Mouse (Mus musculus) left cerebral cortex, adult 8-10 months (tissue): Measurements from ENCODE around the gene Gsg1l. TPM values are rescaled to one million over a fixed set of nuclear protein-coding genes. Genes with fewer than 3 reads are reported as not detected.
A peak's percentile ranks its signal among the peaks of the same experiment; 100 is the strongest.

ENCODE experiments used
- DNase-seq, 2 experiments: peaks; one replicate each; pipeline ENCODE4 v3.0.0; 2022; ENCODE audit warnings: low spot score in 2 of 2
- total RNA-seq, 4 experiments: library from RNA; stranded (reverse); gene quantifications; 2 replicates each; pipeline ENCODE4 v1.2.4; 2022

The Gsg1l gene
- total RNA-seq, 4 experiments from 2014 or later = 68.2 to 76.7 (median 73.7) TPM

DNA sequence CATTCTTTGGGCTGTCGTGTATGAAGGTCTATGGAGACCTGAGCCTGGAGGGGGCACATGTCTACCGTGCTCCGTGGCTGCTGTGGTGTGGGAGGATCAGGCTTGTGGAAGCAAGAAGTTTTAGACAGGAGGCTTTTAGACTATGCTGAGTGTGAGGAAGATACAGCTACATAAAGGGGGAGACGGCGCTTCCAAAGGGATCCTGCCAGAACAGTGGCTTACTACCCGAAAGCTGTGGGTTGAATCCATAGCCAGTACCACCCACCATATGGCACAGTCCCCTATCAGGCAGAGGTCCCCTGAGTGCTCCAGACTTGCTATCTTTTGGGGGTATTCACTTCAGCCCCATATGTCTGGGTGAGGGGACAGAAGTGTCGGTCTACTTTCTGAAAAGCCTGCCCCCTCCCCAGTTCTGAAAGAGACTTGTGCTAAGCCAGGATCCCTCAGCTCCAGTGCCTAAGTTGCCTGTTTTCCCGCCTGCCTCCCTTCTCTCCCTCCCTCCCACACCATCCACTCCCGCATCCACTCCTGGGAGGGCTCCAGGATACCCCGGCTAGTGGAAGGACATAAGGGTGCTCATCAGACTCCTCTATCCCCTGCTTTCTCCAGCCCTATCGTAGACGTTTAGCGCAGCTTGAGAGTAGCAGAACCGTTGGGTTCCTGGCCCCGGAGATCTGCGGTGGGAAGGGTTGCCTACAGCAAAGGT lies 1.1 kb downstream of the Gsg1l start:
- peak; percentile 25 to 41 for DNase-seq

DNA sequence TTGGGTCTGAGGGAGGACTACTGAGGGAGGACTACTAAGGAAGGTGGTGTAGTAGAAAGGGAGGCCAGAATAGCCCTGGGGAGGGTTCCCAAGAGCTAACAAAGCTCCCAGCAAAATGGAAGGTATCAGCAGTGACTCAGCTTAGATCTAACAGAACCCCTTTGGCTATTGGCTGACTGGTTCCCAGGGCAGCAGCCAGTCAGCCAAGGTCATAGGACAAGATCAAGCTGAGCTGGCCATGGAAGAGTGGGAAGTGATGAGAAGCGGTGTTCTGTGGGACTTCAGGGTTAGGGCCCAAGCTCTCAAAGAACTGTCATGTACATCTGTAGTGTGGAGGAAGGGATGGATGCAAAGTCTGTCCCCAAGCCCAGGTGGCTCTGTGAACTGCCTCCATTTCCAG lies 5.3 kb downstream of the Gsg1l start:
- no peak for DNase-seq

DNA sequence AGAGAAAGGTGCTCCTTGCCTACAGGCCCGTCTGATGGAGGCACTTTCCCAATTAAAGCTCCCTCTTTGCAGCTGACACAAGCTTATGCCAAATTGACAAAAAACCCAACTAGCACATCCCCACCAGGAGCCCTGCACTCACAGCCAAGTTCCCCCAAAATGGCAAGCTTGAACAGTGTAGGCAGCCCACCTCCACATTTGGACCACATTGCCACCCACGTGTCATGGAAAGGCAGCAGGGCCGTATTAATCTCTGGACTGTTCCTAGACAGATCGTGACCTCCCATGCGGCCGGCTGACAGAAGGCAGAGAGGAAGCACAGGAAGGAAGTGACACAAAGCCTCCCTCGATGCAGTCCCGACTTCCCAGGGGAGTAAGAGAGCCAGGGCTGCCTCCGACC lies 7.2 kb downstream of the Gsg1l start:
- DNase-seq = no peak

DNA sequence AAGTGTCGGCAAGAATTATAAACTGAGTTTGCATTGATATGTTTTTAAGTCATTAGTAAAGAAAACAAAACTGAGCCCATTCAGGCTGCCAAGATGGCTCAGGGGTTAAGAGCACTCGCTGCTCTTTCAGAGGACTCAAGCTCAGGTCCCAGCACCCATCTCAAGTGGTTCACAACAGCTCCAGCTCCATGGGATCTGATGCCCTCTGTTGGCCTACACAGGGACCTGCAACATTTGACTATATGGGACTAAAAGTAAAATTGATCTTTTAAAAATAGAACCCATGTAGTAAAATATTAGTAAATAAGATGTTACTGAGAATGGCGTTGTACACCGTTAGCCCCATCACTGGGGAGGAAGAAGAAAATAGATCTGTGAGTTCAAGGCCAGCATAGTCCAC lies 11.9 kb downstream of the Gsg1l start:
- DNase-seq = no peak

DNA sequence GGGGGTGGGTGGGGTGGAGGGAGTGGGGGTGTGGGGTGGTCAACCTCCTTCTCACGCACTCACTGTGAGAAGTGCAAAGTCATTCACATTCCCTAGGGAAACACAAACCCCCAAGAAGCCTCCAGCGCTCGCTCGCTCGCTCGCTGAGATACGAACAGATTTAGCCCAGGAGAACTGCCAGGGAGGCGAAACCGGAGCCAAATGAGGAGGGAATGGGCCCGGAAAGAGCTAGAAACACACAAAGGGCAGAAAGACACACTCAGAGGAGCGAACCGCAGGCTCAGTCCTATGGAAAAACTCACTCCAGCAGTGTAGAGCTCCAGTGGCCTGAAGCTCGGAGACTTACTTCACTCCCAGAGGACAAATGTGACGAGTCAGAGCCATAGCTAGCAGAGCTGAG lies 15.4 kb downstream of the Gsg1l start:
- no peak for DNase-seq

DNA sequence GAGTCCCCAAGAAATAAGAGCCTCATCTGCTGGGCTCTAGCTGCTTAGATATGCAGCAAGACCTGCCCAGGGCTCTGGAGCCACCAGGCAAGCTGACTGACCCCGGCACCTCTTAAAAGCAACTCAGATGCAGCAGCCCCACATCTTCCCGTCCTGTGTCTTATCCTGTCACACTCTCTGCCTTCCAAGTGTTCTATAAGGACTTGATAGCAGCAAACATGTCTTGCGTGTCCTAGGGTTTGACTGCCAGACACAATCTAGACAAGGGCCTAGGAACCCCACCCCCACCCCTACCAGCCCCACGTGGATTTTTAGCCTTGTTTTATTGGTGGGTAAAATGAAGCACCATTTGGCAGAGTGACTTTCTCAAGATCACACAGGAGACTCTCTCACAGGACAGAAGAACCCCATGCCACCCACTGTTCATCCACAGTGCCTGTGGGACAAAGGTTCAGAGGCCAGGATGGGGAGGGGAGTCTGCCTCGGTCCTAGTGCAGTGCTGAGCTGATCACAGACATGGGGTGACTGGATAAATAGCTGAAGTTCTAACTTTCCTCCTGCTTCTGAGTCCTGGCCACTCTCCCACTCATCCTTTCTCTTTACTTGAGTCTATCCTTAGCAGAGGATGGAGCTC lies 16.9 kb downstream of the Gsg1l start:
- no peak for DNase-seq

DNA sequence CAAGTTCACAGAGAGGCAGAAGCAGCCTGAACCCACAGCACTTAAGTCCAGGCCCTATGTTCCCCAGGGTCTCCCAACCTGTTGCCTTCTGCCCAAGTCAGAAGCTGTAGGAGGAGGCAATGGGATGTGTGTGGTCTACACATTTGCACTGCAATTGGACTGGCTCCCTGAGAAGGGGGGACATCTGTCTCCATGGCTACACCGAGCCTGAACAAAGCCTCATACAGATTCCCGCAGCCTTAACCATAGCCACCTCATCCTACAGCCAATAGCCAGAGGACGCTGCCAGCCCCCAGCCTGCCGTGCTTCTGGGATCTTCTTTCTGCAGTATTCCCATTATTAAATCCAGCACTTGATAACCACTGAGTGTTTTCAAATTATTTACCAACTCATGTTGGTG lies 20.0 kb downstream of the Gsg1l start:
- DNase-seq = no peak

DNA sequence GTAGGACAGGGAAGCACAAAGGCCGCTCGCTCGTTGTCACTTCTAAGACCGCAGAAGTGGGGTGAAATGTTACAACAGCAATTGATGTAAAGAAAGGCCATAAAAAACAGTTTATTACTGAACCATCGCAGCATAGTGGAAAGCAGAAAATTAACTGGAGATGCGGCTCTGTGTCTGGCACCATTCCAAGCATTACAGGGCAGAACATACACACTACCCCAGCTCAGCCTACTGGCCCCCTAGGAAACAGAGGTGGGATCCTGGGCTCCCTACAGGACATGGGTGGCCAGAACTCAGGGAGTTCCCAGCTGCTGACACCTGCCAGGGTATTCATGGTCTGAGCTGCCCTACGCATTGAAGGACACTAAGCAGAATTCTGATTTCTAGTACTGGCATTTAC lies 23.3 kb downstream of the Gsg1l start:
- no peak for DNase-seq

DNA sequence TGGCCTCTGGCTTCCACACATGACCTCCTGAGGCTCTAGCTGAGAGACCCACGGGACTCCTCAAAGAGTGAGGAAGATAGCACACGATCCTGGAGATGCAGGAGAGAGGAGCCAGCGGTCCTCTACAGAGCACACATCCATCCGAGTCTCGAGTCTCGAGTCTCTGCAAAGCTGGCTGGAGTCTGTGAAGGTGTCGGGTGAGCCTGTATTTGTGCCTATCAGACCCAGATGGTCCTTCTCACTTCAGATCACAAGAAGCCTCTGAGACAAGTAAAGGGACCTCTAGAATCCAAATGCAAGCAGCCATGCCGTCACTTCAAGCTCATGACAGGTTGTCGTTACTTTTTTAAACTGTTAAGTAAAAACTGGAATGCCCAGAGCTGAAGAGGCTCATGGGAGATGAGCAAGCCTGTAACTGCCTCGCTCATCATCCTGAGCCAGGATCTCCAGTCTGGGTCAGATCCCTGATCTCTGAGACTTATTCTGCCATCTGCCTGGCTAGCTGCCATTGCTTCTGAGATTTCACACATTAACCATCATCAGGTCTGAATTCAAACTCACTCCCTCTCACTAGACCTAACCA lies 24.8 kb downstream of the Gsg1l start:
- no peak for DNase-seq

DNA sequence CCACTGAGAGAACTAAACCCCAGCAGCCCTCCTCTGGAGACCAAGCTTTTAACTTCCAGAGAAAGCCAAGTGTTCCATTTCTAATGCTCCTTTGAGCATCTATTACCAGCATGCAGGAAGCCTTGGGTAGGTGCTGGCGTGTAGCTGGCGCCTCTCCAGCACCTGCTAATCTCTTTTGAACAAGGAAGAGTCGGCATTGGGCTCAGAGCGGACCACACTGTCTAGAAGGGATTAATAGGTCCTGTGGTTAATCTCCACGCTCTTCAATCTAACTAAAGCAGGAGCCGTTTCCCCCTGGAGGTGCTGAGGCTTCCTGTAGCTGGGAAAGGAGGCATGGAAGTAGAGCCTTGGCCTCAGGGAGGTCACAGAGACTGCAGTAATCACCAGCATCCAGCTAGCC lies 27.6 kb downstream of the Gsg1l start:
- DNase-seq = no peak

DNA sequence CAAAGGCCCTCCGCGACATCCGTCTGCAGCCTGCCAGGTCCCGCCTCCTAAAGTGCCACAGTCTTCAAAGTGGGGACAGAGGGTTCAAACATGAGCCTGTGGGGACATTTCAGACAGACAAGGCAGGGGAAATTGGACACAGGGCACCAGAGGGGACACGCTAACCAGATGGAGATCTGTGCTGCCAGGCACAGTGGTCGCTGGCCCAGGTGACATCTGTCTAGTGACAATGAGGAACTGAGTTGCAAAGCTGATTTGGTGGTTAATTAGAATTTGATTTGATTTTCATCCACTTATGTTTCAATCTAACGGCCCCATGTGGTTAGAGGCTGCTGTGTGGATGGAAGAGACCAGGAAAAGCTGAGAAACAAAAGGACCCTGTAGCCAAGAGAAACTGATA lies 28.6 kb downstream of the Gsg1l start:
- no peak for DNase-seq

DNA sequence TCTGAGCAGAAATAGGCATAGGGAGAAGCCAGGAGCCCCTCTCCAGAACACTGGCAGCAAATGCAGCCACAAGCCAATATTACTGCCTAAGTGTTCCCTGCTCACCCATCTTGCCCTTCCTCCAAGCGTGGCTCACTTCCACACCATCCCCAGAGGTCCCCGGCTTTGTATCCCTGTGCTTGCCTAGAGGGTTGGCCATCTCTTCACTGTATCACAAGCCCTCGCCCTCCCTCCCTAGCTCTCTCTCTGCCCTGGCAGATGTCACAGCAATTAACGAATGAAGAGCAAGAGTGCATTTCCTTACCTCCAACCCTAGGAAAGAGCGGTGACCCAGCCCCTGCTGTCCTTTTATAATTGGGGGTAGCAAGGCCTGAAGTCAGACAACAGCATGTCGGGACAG lies 30.3 kb downstream of the Gsg1l start:
- no peak for DNase-seq

DNA sequence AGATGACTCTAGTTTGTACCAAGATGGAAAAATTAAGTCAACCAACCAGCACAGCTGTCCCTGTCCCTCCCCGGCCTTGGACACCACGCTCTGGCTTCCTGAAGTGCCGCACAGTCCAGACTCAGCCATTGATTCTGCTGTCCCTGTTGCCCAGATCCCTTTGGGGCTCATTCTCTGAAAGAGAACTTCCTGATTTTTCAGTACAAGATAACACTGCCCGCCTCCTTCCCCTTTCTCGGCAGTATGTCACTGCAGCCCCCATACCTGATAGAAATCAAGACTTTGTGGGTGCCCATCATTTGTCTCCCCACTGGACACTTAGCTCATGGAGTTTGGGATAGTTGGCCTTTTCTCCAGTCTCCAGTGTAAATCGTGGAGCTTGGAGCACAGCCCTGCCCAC lies 37.1 kb downstream of the Gsg1l start:
- no peak for DNase-seq

DNA sequence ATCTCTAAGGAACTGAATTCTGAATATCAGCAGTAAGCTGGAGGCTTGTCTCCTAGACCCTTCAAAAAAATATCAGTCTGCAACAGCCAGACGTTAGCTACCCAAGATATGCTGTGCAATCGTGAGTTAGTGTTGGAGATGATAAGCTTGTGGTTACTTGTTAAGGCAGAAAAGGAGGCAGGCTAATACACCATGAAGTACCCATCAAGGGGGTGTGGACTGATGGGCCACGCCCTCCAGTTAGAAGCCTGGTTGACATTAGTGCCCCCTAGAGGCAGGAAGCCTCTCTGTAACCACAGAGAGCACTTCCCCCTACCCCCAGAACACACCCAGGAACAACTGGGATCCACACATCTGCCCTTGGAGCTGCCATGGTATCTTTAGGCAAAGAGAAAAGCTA lies 39.9 kb downstream of the Gsg1l start:
- DNase-seq = no peak

DNA sequence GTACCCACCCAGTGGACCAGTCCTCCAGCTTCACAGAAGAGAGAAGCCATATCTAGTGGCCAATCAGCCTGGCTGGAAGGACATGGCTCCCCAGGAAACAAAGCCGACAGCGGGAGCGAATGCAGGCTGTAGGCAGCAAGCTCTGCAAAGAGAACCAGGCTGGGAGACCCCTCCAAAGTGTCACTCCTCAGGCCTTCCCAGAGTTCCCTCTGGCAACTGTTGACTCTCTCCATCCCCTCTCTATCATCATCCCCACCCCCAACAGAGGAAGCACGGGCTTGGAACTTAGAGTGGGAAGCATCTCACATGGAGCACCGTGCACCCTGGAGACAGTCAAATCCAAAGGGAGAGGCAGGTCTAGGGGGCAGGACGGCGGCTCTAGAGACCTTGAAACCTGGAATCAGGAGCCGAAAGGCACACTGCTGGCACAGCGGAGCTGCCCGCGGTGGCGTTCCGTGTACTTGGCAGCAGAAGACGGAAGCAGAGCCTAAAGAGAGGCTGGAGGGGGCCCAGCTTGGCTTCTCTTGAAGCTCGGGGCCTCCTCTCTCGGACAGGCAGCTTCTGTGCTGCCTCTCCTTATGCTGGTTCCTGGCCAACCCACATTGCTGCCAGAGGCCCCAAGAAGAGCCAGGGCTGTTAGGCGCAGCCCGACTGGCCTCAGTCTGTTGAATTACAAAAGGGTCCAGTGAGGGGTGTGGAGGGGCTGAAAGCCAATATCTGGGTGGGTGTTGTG lies 41.3 kb downstream of the Gsg1l start:
- peak in 1 of 2 experiments; percentile 77 for DNase-seq

DNA sequence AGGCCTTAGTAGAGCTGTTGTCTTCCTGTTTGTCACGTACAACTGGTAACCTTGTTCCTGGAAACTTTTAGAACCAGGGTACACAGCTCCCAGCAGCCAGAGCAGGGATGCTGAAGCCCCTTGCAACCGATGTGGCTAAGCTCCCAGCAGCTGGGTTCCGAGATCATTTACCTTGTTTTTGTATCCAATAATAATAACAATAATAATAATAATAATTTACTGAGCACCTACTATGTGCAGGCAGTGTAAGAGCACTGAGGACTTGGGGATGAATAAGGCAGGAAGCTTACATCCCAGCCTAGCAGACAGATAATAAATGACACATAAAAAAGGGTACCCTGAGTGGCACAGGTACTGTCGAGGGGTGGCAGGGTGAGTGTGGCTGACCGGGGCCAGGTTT lies 42.4 kb downstream of the Gsg1l start:
- no peak for DNase-seq

DNA sequence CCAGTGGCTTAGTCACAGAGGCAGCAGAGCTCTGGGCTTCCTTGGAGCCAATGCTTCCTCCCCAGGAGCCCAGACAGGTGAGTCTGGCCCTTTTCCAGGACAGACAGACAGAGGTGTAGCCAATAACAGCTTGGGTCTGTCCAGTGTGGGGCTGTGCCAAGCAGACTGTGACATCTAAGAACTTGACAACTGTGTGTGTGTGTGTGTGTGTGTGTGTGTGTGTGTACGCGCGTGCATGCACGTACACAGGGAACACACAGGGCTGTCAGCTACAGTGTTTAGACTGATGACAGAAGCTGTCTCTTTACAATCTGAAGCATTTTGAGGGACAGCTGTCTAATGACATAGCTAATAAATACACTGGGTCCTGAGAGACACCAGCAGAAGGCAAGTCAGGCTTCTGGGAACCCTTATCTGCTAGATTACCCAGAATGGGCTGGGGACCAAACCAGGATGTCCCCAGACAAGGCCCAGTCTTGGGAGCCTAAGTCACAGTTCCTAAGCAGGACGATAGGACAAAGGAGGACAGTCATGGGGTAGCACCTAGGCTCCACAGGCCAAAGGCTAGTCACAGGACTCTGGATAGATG lies 42.9 kb downstream of the Gsg1l start:
- DNase-seq = no peak

DNA sequence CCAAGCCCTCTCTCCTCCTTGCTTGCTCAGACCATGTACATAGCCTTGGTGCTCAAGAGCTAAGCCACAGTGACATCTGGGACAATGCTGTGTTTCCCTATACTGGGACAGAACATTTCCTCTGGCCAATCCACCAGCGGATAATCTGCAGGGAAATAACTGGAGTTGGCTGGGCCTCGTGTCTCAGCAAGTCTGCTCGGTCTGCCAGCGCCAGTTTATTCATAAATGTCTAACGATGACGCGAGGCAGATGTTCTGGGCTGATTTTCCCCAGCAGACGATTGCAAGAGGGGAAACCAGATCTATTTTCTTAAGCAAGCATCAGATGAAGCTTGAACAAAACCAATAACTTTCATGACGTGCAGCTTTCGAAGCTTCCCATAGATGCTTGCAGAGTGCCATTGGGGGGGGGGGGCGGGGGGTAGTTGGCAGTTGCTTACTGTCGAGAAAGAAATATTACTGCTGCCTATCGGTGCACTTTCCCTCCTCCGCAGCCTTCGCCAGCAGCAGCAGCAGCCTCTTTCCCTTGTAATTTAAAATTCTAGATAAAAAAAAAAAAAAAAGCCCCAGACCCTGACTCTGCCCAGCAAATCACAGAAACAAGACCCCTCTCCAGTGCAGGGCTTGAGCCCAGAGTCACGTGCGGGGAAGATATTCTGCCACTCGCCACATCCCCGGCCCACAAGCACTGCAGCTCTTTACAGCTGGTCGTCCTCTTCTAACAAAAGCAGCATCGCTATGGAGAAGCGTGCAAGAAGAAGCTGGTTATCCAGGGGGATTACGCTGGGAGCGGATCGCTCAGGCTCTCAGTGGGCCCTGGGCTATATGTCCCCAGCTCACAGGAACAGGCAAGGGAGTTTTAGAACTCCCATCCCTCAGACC lies 43.6 kb downstream of the Gsg1l start:
- DNase-seq = no peak

DNA sequence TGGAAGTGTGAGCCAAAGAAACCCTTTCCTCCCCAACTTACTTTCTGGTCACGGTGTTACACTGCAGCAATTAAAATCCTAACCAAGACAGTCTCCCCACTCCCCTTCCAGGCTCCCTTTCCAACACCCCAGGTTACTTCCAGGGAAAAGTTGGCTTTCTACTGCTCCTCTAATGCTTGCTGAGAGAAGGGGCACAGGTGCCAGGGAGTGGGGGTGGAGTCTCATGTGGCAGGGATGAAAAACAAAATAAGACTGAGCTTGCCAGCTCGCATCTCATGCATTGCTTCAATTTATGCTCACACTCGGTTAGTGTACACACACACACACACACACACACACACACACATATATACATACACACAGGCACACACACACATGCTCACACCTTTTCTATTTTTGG lies 46.9 kb downstream of the Gsg1l start:
- no peak for DNase-seq

DNA sequence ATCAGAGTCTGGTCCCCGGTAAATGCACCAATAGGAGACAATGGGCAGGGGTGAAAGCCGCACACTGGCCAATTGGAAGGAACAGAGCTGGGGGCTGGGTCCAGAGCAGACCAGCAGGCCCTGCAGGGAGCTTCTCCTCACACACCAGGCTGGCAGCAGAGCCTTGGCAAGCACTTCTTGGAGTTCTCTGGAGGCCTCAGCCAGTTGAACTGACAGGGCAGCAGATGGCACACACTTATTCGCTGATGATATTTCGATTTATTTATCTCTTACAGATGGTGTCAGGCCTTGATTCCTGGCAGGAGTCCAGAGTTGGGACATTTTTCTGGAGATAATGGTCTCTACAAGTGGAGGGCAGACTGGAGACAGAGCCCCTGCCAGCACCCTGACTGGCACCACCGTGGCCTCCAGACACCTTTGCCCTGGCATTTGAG lies 49.4 kb downstream of the Gsg1l start:
- no peak for DNase-seq

DNA sequence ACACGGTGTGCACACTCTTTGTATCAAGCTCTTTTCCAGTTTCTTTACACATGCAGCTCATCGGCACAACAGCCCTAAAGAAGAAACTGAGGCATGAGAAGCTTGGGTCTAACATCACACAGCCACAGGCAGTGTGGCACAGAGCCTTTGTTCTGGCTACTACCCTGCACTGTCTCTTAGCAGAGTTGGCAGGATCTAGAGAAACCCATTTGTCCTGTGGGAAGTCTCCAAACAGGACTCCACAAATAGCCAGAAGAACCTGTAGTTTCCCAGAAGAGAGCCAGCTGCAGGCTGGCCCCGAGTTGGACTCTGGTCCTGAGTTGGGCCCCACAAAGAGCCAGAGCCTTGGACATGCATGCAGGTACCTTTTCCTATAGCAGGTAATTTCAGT lies 49.9 kb downstream of the Gsg1l start:
- DNase-seq = no peak
